Mouse (Mus musculus) frontal cortex, postnatal 14 days (tissue): Measurements from ENCODE around the gene Hoxa5.

Source experiments
- DNase-seq, 2 experiments: peaks; one replicate each; pipeline ENCODE4 v3.0.0; 2022; ENCODE audit warnings: low spot score in 2 of 2

Hoxa5 gene

GRCm38 (mm10) chr6:52163366-52164031, 40.9 kb downstream of the Hoxa5 start:
- no peak for DNase-seq

DNA sequence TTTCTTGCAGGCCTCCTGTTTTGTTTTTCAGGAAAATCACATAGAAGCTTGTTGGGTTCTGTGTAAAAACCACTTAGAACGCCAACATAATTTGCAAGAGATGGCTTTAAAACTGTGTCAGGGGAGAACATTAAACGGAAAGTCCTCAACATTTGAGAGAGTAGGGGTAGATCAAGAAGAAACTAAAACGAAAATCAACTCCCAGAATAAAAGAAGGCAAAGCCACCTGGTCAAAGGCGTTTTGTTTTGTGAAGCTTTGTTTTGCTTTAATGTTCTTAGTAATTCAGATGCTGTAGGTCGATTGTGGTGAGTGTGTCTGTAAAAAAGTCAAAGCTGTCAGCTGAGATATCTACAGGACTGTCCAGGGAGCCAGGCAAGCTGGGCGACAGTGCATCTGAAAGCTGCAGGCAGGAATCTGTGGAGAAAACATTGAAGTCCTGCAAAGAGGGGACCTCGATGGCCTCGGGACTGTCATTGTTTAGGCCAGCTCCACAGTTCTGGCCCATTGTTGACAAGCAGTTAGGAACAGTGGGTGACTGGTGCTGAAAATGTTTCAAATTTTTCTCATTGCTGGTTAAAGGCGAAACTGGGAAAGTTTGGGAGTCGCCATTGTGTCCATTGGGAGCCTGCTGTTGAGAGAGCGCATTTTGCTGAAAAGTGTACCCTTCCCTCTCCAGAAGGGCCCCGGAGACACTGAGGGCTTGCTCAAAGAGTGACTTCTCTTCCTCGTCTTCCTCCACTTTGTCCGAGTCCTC, 41.6 kb downstream of the Hoxa5 start:
- DNase-seq = no peak

- DNase-seq = no peak
Observed at GRCm38 (mm10) chr6:52162093-52162380, 42.4 kb downstream of the Hoxa5 start.

DNA sequence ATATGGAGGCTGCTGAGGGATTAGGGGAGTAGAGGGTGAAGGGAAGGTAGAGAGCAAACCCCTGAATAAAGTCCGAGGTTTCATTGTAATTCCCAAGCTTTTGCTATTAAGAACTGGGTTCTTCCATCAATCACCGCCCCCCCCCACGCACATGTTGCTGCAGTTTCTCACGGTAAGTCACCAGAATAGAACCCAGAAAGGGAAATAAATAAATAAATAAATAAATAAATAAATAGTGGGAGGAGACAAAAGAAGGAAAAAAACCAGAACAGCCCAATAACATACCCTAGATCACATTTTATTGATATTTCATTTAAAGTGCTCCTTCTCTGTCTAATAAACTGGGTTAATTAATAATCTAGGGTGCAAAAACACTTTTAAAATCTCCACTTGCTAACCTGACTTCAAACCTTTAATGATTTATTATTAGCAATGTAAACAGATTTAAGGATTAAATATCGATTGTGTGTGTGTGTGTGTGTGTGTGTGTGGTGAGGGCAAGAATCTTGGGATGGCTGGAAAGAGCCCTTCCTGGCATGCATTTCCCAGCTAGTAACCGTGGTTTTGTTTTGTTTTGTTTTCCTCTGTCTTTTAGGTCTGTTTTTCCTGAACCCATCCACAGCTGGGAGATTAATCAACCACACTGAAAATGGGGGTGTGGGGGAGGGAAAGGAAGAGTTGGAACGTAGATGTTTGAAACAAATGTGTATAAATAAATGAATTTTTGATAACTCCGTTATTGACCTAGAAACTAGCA, 42.9 kb downstream of the Hoxa5 start:
- no peak for DNase-seq

DNA sequence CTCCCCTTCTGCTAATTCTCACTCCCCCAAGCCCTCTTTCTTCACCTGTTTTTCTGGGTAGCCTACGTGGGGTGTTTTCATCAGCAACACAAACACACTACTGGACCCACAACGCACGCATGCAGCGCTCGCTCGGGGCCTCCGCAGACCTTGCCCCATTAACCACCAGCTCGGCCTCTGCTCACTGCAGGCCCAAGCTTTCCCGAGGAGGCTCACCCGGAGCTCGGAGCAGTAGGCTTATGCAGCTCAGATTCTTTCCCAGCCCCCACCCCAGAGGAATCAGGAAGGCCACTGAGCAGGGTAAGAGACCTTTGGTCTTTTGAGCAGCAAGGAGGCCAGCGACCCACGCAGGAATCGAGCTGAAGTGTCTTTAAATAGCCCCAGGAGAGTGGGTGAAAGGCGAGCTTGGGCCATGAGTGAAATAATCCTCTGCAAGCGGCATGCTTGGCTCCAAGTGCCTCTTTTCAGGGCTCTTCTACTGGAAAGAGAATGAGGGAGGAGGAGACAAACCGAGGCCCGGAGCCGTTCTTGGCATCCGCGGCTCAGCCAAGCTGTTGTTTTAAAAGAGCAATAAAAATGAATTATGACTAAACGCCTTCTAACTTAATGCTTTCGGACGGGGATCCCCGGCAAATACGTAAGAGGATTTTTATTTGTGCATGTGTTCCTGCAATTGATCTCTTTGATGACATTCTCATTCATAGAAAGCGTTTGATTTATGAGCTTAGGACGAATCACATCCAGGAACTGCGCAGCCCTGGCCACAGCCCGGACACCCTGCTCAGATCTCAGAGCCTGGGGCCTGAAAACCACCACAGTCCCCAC, 43.7 kb downstream of the Hoxa5 start:
- DNase-seq = no peak

DNA sequence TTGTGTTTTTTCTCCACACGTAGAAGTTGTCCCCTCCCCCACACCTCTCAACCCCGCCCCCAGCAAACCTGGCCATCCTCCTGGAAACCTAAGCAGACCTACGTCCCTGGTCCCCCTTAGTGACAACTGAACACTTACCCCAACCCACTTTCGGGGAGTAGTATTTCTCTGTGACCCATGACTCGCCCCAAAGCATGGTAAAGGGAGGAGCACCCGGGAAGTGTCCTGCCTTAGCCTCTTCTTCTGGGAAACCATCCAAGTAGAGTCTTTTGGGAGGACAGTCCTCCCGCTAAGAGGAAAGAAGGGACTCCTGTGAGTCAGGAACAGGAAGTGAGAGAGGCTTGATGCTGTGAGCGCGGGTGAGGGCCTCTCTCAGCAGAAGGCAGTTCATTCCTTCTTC, 44.4 kb downstream of the Hoxa5 start:
- DNase-seq = no peak

DNA sequence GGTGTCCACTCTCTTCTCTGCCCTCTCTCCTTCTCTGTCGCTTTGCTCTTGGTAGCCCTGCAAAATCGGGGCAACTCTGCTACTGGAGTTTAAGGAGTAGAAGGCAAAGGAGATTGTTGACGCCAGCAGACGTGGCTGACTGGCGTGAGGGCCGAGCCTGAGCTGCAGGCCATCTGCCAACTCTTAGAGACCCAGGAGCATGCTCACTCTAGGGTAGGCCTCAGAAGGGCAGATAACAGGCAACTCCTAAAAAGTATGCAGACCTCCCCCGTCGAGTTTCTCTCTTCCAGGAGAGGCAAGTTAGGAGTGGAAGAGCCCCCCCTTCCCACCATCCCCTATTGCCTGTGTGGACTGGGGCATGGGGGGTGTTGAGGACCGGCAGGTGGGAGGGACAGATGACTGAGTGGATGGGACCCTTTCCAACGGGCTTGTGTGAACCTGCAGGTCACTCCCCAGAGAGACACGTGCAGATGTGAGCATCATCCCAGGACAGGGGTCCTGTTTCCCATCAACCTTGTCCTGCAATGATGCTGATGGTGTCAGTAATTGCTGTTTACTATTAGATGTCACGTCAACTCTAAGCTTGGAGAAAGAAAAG, 45.1 kb downstream of the Hoxa5 start:
- DNase-seq = no peak

DNA sequence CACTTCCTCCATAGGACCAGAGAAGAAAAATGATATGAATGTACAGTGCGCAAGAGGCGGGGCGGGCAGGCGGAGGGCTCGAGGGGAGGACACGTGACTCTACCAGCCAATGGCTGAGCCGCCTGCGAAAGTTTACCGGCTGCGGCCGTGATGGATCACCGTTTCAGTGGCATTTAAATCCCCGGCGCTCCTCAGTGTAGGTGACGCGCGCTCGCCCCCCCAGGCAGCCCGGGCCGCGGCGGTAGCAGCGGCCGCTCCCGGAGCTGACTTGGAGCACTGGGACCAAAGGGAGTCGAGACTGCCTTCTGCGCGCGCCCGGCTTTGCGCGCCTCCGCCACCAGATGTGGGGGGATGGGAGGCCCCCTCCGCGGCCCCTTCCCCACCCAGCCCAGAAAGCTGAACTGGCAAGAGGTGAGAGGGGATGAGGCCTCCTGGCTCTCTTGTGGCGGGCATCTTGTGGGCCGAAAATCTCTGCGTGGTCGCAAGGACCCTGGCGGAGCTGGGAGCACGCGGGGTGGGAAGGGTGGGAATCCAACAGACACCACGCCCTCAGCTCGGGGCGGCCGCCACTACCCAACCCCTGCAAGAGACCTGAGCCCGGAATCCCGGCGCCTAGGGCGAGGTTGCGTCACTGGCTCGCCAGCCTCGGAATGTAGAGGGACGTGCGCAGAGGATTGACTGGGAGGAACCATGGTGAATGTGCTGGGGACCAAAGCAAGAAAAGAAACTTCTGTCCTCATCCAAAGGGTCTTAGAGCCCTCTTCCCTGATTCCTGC, 45.9 kb downstream of the Hoxa5 start, which contains the start of gene Hoxa1:
TSS of gene Hoxa1 (minus strand) at position 42 of the 776 bp plus-strand sequence.
- no peak for DNase-seq

- no peak for DNase-seq
Observed at GRCm38 (mm10) chr6:52157466-52158275, 46.7 kb downstream of the Hoxa5 start.

- DNase-seq = no peak
Observed at GRCm38 (mm10) chr6:52156551-52157200, 47.7 kb downstream of the Hoxa5 start.

GRCm38 (mm10) chr6:52155471-52155870, 48.9 kb downstream of the Hoxa5 start:
- no peak for DNase-seq

DNA sequence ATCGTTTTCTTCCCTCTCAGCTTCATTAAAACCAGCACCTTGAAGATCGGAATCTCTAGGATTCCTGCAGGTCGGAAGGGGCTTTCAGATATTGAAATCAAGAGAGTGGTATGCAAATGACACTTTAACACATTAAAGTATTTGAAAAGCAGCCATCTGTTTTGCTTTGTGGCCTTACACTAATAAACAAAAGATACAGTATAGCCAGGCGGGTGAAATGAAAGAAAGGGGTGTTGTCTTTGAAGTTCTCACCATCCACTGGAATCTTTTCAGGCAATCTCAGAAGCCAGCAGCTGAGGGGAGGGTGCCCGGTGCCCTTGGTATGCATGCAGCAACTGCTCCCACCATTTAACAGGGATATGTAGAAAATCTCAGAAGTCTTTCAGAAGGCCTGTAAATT, 50.3 kb downstream of the Hoxa5 start:
- DNase-seq = no peak

- DNase-seq = no peak
Observed at GRCm38 (mm10) chr6:52153270-52153669, 51.1 kb downstream of the Hoxa5 start.

GRCm38 (mm10) chr6:52152226-52153193, 51.9 kb downstream of the Hoxa5 start:
- no peak for DNase-seq
